Mouse (Mus musculus): ENCODE data around the gene Polr1b. TPM values are rescaled to one million over a fixed set of nuclear protein-coding genes. Genes with fewer than 3 reads are reported as not detected.

Polr1b gene
- polyA plus RNA-seq, 1 experiment from 2014 or later, result 31.5 TPM

- 43% methylated on average over 18 of the region's 18 CpGs for WGBS
- peaks cover 71% of the 10 kb centered on the region for H3K36me3 ChIP-seq
- no peaks in the 10 kb centered on the region for H3K27me3 ChIP-seq (ENCODE audit: insufficient read depth, poor library complexity, severe bottlenecking)
- H3K4me1 ChIP-seq (replicated peaks), result peaks cover 25% of the 10 kb centered on the region
- peak overlapping the region; percentile 90 for H3K27ac ChIP-seq
- peak overlapping the region; percentile 74 for H3K4me3 ChIP-seq
- H3K9me3 ChIP-seq, result peaks cover 14% of the 10 kb centered on the region
- DNase-seq (ENCODE audit: low spot score), result no peak
These were observed 29.3 kb downstream of the Polr1b start for GRCm38 (mm10) chr2:129129987-129130545.

DNA sequence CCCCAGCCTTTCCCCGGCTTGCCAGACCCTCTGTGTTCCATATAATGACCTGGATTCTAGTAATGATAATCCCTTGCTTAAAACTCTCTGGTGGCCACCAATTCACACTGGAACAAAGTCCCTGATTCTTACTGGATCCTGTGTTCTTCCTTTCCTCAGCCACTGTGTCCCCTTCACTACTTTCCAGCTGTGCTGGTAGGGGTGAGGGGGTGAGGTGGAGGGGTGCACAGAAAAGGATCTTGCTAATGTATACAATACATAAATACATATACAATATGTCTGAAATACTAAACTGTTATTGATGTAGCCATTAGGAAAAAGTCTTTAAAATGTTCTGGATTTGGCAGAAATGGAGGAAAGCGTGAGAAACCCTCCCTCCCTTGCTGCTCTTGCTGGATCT lies 30.0 kb downstream of the Polr1b start:
- Histone ChIP-seq H3K27ac (peak overlapping the region; percentile 90; the same call in 1 of the 2 replicates), H3K36me3 (peaks cover 64% of the 10 kb centered on the region), H3K4me3 (peak overlapping the region; percentile 74), H3K4me1 (replicated peaks) (peaks cover 25% of the 10 kb centered on the region), H3K9me3 (peaks cover 14% of the 10 kb centered on the region), H3K27me3 (ENCODE audit: insufficient read depth, poor library complexity, severe bottlenecking) (no peaks in the 10 kb centered on the region)
- 97% methylated on average over 2 of the region's 2 CpGs for WGBS
- no peak for DNase-seq (ENCODE audit: low spot score)

DNA sequence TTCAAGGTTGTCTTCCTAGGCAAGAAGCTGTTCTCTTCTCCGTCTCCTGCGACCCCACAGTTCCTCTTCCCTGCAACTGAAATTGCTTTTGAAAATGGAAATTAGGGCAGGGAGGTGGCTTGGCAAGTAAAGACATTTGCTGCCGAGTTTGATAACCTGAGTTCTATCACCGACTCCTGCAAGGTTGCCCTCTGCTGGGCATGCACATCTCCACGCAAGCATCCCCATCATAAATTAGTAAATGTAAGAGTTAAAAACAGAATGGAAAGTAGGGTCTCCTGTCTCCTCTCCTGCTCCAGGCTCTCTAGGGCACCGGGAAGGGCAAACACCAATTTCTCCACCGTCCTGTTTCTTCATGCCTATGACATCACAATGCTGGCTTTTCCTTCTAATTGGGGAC lies 31.4 kb downstream of the Polr1b start:
- DNase-seq (ENCODE audit: low spot score), result no peak
- WGBS, result 95% methylated on average over 7 of the region's 7 CpGs
- H3K4me3 ChIP-seq, result no peak overlapping the region
- H3K9me3 ChIP-seq, result peaks cover 14% of the 10 kb centered on the region
- no peaks in the 10 kb centered on the region for H3K27me3 ChIP-seq (ENCODE audit: insufficient read depth, poor library complexity, severe bottlenecking)
- H3K4me1 ChIP-seq (replicated peaks), result peaks cover 25% of the 10 kb centered on the region
- H3K27ac ChIP-seq, result no peak overlapping the region
- peaks cover 49% of the 10 kb centered on the region for H3K36me3 ChIP-seq

DNA sequence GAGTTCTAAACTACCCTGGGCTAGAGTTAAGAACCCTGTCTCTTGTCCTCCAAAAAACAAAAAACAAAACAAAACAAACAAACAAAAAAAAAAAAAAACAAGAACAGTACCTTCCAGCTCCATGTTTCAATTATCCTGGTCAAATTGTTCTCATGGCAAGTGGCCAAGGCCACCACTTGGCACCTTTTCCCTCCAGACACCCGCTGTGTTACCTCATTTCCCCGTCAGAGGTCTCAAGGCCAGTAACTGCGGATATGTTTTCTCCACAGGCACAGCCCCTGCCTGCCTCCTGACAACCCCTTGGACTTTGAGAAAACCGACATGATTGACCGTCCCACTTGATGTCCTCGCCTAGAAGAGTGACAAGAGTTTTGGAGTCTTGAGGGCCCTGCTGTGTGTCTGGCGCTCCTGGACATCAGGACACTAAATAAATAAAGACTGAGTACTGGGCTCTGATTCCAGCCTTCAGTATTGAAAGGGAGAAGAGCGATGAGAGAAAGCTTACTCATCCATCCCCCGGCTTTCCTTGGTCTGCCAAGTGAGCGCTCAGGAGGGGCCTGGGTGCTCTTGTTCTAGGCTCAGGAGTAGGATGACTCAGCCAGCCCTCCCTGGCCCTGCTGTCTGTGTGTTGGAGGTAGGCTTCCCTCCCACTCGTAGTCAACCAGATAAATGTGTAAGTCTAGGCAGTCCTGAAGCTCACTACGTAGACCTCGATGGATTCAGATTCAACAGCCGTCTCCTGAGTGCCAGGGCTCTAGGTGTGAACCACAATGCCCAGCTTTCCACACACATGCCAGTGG lies 32.4 kb downstream of the Polr1b start:
- no peaks in the 10 kb centered on the region for H3K27me3 ChIP-seq (ENCODE audit: insufficient read depth, poor library complexity, severe bottlenecking)
- peaks cover 14% of the 10 kb centered on the region for H3K9me3 ChIP-seq
- DNase-seq (ENCODE audit: low spot score), result no peak
- H3K27ac ChIP-seq, result no peak overlapping the region
- no peak overlapping the region for H3K4me3 ChIP-seq
- H3K36me3 ChIP-seq, result peaks cover 39% of the 10 kb centered on the region
- peaks cover 25% of the 10 kb centered on the region for H3K4me1 ChIP-seq (replicated peaks)
- 96% methylated on average over 14 of the region's 14 CpGs for WGBS

- DNase-seq (ENCODE audit: low spot score), result no peak
- H3K27ac ChIP-seq, result no peak overlapping the region
- H3K9me3 ChIP-seq, result no peaks in the 10 kb centered on the region
- WGBS, result 90% methylated on average over 10 of the region's 10 CpGs
- H3K27me3 ChIP-seq (ENCODE audit: insufficient read depth, poor library complexity, severe bottlenecking), result no peaks in the 10 kb centered on the region
- H3K4me1 ChIP-seq (replicated peaks), result no peaks in the 10 kb centered on the region
- no peak overlapping the region for H3K4me3 ChIP-seq
- H3K36me3 ChIP-seq, result no peaks in the 10 kb centered on the region
These were observed 39.1 kb downstream of the Polr1b start for GRCm38 (mm10) chr2:129139906-129140305.

DNA sequence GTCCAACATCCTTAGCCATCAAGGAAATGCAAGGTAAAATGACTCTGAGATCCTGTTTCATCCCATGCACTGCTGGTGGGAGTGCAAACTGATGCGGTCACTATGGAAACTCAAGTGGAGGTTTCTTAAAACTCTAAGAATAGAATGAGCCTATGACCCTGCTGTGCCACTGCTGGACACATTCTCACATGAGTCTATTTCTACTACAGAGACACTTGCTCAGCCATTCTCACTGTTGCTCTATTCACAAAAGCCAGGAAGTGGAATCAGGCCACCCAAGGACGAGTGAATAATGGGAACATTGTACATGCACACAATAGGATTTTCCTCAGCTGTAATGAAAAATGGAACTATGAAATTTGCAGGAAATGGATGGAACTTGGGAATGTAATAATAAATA lies 48.0 kb downstream of the Polr1b start:
- Histone ChIP-seq H3K4me3 (no peak overlapping the region), H3K9me3 (no peaks in the 10 kb centered on the region), H3K27ac (no peak overlapping the region), H3K27me3 (ENCODE audit: insufficient read depth, poor library complexity, severe bottlenecking) (no peaks in the 10 kb centered on the region), H3K4me1 (replicated peaks) (peaks cover 8% of the 10 kb centered on the region; the same call in 1 of the 2 replicates), H3K36me3 (no peaks in the 10 kb centered on the region)
- WGBS, result 44% methylated on average over 2 of the region's 2 CpGs
- peak; percentile 8 for DNase-seq (ENCODE audit: low spot score)

DNA sequence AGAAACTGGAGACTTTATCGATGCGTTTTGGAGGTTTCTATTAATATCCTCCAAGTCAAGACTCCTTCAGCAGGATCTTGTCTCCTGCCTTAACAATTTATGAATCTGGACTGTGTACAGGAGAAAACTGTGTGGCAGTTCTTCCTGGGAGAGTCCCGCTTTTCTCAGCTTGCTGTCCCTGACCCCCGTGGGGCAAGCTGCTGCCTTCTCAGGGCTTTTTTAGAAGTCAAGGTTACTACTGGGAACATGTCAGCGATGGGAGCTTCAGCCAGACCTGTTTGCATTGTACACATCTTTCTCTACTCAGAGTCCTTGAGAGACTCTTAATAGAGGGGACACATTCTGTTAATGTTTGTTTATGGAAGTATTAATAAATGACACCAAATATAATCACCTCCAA lies 49.6 kb downstream of the Polr1b start:
- Histone ChIP-seq H3K27me3 (ENCODE audit: insufficient read depth, poor library complexity, severe bottlenecking) (no peaks in the 10 kb centered on the region), H3K4me3 (no peak overlapping the region), H3K27ac (no peak overlapping the region), H3K9me3 (no peaks in the 10 kb centered on the region), H3K4me1 (replicated peaks) (peaks cover 8% of the 10 kb centered on the region; the same call in 1 of the 2 replicates), H3K36me3 (no peaks in the 10 kb centered on the region)
- WGBS, result 84% methylated on average over 5 of the region's 5 CpGs
- DNase-seq (ENCODE audit: low spot score), result no peak

- Histone ChIP-seq H3K36me3 (no peaks in the 10 kb centered on the region), H3K4me3 (no peak overlapping the region), H3K4me1 (replicated peaks) (peaks cover 8% of the 10 kb centered on the region; the same call in 1 of the 2 replicates), H3K27me3 (ENCODE audit: insufficient read depth, poor library complexity, severe bottlenecking) (no peaks in the 10 kb centered on the region), H3K27ac (no peak overlapping the region), H3K9me3 (no peaks in the 10 kb centered on the region)
- DNase-seq (ENCODE audit: low spot score), result no peak
- 93% methylated on average over 9 of the region's 9 CpGs for WGBS
These were observed 50.3 kb downstream of the Polr1b start for GRCm38 (mm10) chr2:129151111-129151510.

DNA sequence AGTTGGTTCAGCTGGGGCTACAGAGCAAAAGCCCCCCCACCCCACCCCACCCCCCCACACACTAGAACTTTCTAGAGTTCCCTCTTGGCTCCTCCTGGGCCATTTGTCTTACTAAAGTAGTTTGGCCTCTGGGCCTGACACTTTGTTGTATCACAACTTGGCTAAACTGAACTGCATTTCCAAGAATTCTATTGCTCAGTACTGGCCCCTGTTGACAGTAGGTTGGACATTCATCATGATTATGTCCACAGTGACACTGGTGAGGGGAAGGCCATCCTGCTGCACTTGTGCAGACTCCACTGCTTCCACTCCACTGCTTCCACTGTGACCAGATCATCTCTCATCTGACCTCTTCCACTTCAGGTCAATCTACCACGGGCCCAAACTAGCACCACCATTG lies 52.0 kb downstream of the Polr1b start:
- Histone ChIP-seq H3K27me3 (ENCODE audit: insufficient read depth, poor library complexity, severe bottlenecking) (no peaks in the 10 kb centered on the region), H3K9me3 (no peaks in the 10 kb centered on the region), H3K4me1 (replicated peaks) (peaks cover 8% of the 10 kb centered on the region; the same call in 1 of the 2 replicates), H3K36me3 (no peaks in the 10 kb centered on the region), H3K27ac (no peak overlapping the region), H3K4me3 (no peak overlapping the region)
- 78% methylated on average over 1 of the region's 1 CpGs for WGBS
- no peak for DNase-seq (ENCODE audit: low spot score)

- H3K27ac ChIP-seq, result no peak overlapping the region
- 79% methylated on average over 5 of the region's 5 CpGs for WGBS
- no peaks in the 10 kb centered on the region for H3K9me3 ChIP-seq
These were observed 64.0 kb downstream of the Polr1b start for GRCm38 (mm10) chr2:129164815-129165214.

GRCm38 (mm10) chr2:129166466-129167463 lies 66.0 kb downstream of the Polr1b start:
- Histone ChIP-seq H3K27ac (no peak overlapping the region), H3K9me3 (no peaks in the 10 kb centered on the region), H3K27me3 (ENCODE audit: insufficient read depth, poor library complexity, severe bottlenecking) (no peaks in the 10 kb centered on the region), H3K4me1 (replicated peaks) (peaks cover 8% of the 10 kb centered on the region; the same call in 1 of the 2 replicates), H3K36me3 (no peaks in the 10 kb centered on the region), H3K4me3 (no peak overlapping the region)
- DNase-seq (ENCODE audit: low spot score), result no peak
- 74% methylated on average over 10 of the region's 10 CpGs for WGBS

More at GRCm38 (mm10) chr2:129164815-129165214, 64.0 kb downstream of the Polr1b start:
- H3K27me3 ChIP-seq (ENCODE audit: insufficient read depth, poor library complexity, severe bottlenecking), result no peaks in the 10 kb centered on the region
- no peaks in the 10 kb centered on the region for H3K36me3 ChIP-seq
- DNase-seq (ENCODE audit: low spot score), result no peak
- H3K4me1 ChIP-seq (replicated peaks), result peaks cover 8% of the 10 kb centered on the region; the same call in 1 of the 2 replicates
- H3K4me3 ChIP-seq, result no peak overlapping the region

- DNase-seq (ENCODE audit: low spot score), result no peak
These were observed 72.6 kb downstream of the Polr1b start for GRCm38 (mm10) chr2:129173386-129173785.

More at GRCm38 (mm10) chr2:129173386-129173785, 72.6 kb downstream of the Polr1b start:
- Histone ChIP-seq H3K36me3 (no peaks in the 10 kb centered on the region), H3K9me3 (no peaks in the 10 kb centered on the region), H3K27ac (no peak overlapping the region), H3K27me3 (ENCODE audit: insufficient read depth, poor library complexity, severe bottlenecking) (no peaks in the 10 kb centered on the region), H3K4me3 (no peak overlapping the region), H3K4me1 (replicated peaks) (peaks cover 5% of the 10 kb centered on the region)
- WGBS, result 47% methylated on average over 10 of the region's 10 CpGs

Measured in hindbrain, embryonic 10.5 days (tissue).